Mouse (Mus musculus) E14TG2a.4 (cell line): ENCODE measurements at regions not wholly inside any gene's neighbourhood (a gene's known extent, or its start where the extent isn't known, plus 50 kb on each side); places are given as distances from the start of the nearest gene placed in this dataset.

ENCODE experiments used
- CTCF ChIP-seq: conservative IDR thresholded peaks from 2 replicates; pipeline ENCODE4 v1.5.1; 2014; ENCODE audit warnings: low read length
- NANOG ChIP-seq: IDR thresholded peaks from 2 replicates; pipeline ENCODE4 v1.6.1; 2014; ENCODE audit warnings: borderline replicate concordance, low read length, mixed read lengths
- POU5F1 ChIP-seq: IDR thresholded peaks from 2 replicates; pipeline ENCODE4 v1.6.1; 2014; ENCODE audit warnings: low read length, borderline replicate concordance

GRCm38 (mm10) chr19:44692816-44693215 lies 63.0 kb upstream of the Pax2 start:
- no peak for TF ChIP-seq CTCF
- no peak for TF ChIP-seq NANOG
- TF ChIP-seq POU5F1 = no peak
